Mouse (Mus musculus) gastrocnemius, adult 18-20 months (tissue): ENCODE data around the gene Prdx6b. TPM values are rescaled to one million over a fixed set of nuclear protein-coding genes. Genes with fewer than 3 reads are reported as not detected.

ENCODE experiments used
- DNase-seq: peaks from one replicate; pipeline ENCODE4 v3.0.0; 2021; ENCODE audit warnings: low spot score
- long read RNA-seq, 2 experiments: library from polyadenylated mRNA; stranded (forward); transcript quantifications; one replicate each; pipeline ENCODE4 v2.0.0; 2021
- total RNA-seq, 2 experiments: library from RNA; stranded (reverse); gene quantifications; 2 replicates each; pipeline ENCODE4 v1.2.3; 2021

Gene Prdx6b
- not detected for total RNA-seq
- long read RNA-seq, experiment 1, result 0 reads
- long read RNA-seq, experiment 2, result 0 reads

DNA sequence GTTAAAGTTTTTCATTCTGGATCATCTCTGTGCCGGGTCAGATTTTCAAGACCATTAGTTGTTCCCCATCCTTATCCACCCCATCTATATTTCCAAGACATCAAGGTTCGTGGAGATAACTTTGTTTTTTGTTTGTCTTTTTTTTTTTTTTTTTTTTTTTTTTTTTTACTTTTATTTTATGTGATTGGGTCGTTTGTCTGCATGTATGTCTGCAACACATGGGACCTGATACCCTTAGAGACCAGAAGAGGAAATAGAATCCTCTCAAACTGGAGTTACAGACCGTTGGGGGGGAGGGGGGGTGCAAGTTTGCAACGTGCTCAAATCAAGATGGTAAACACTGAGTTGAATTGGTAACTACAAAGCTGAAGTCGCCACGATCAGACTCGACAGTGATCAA is at the start of gene Prdx6b:
TSS of gene Prdx6b (plus strand) at position 301 of the 400 bp plus-strand sequence.
- no peak for DNase-seq

DNA sequence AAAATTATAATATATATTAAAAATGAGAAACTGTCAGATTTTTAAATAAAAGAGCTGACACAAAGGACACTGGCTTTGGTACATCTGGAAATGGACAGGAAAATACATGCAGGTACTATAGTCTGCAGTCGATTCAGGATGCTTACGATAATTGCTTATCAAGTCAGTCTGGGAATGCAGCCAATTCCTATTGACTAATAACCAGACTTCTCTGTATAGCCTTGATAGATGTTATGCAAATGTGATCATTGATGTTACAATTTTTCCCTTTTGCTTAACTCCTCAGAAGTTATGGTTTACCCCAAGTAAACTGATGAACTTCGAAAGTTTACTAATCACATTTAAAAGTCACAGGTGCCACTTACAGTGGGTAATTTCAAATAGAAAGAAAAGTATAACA is 44.8 kb upstream of the Prdx6b start:
- no peak for DNase-seq

DNA sequence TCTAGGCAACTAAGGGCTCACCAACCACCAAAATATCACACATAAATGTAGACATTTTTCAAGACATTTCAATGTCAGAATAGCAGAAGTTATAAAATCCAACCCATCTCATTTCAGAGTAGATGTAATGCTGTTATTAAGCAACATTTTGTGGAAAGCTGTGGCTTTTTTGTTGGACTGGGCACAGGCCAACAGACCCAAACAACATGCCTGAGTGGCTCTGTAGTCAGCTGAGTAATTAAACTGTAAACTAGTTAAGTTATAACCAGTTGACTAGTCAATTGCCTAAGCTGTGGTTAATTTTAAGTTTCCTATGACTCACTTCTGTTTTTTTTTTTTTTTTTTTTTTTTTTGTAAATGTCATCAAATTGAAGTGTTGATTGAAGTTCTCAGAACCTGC is 44.4 kb upstream of the Prdx6b start:
- no peak for DNase-seq

DNA sequence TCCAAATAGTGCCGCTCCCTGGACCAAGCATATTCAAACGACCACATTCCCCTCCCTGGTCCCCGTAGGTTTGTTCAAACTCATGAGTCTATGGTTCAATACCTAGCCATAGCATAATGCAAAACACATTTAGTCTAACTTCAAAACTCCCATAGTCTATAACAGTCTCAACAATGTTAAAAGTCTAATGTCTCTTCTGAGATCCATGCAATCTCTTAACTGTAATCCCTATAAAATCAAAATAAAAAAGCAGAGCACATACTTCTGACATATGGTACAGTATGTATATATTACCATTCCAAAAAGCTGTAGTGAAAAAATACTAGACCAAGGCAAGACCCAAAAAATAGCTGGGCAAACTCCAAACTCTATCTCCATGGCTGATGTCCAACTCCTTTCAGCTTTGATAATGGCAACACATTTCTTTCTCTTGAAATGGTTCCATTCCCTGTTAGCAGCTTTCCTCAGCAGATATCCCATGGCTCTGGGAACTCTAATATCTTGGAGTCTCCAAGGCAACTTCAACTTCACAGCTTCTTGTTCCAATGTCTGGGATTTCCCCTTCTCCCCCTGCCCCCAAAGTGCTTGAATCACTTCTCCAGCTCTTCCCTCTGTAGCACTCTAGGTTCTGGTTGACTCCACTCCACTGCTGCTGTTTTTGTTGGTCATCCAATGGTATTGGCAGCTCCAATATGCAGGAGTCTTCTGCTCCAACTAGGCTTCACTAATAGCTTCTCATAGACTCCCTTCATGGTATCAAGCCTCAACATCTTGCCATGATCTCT is 32.2 kb upstream of the Prdx6b start:
- DNase-seq, result no peak

DNA sequence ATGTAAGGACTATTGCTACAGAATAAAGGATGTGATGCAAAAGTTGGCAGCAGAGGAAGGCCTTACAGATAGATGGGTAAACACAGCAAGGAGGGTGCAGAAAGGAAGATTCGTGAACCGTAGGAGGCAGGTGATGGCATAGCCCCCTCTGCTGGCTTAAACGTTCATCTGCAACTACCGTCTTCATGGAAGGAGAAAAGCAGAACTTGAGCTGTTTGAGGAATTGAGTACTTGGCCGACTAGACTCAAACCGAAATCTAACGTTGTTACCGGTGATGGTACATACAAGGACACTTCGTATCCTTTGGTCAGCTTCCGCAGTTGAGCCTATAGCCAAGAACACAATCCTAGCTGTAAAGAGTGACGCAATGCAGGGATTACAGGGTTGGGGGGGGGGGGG is 25.4 kb upstream of the Prdx6b start:
- DNase-seq, result peak; percentile 42

DNA sequence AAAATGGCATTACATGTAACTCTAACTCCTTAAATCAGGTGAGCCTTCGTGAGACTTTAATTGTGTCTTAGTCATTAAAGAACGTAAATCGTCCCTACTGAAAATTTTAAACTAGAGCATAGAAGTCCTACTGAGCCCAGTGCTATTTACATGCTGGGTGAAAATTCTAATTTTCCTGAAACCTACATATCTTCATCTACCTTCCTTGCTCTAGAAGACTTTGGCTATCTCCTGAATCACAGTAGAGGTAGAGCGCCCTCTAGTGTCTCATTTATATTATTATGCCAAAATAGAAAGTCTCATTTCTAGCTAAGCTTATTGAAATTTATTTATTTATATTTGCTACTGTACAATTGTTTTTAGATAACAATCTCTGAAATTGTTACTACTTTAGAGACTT is 24.2 kb upstream of the Prdx6b start:
- no peak for DNase-seq

DNA sequence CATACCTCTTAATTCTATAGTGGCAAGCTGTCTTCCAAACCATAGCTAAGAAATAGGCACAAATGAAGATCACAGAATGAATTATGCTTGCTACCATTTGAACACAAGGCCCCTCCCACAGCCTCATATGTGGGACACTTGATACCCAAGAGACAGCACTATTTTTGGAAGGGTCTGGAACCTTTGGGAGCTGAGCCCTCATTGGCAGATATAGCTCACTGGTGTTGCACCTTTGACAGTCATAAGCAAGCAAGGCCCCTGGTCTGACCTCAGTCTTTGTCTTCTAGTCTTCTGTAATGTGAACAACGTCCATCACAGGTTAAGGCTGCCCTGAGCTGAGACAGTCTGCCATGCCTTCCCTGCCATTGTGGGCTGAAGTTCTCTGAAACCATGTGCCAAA is 20.8 kb upstream of the Prdx6b start:
- peak; percentile 8 for DNase-seq

DNA sequence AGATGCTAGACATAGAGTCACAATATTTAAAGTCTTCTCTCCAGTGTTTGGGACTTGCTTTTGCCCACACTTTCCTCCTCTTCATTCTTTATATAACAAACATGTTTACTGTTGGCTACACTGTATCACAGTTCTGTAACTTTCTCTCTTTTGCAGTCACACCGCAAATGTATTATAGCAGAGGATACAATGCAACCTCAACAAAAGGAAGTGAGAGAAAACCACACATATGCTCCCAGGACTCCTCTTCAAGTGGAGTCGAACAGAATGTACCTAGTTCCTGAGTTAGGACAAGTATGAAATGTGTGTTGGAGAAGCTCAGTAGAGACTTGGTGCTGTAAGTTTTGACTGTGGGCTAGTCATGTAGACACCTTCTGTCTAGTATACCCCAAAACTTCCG is 19.2 kb upstream of the Prdx6b start:
- DNase-seq, result no peak

DNA sequence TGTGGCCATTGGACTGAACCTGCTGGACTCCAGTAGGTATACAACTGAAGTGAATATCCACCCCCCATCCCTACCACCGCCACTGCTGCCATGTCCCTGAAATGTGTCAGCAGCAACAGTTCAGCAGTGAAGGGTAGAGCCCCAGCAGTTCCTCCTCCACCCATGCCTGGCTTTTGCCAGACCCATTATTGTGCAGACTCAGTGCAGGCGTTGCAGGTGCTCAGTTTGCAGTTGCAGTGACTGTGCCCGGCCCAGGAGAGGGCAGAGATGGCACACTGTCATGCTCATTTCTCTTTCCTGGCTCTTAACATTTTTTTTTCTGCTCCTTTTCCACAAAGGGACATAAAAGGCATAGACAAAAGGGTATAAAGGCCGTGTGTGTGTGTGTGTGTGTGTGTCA is 18.5 kb upstream of the Prdx6b start:
- DNase-seq, result no peak

DNA sequence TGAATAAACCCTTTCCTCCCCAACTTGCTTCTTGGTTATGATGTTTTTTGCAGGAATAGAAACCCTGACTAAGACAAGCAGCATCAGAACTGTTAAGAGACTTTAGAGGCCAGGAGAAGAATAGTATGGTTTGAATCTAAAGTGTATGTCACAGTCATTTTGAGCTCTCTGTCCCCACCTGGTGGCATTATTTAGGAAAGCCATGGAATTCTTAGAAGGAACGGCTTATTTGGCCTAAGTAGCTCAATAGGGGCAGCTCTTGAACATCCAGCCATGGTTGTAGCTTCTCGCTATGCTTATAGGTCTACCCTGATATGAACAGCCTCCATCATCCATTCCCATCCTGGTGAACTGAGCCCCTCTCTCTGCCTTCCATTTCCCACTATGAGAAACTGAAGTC is 17.1 kb upstream of the Prdx6b start:
- no peak for DNase-seq

DNA sequence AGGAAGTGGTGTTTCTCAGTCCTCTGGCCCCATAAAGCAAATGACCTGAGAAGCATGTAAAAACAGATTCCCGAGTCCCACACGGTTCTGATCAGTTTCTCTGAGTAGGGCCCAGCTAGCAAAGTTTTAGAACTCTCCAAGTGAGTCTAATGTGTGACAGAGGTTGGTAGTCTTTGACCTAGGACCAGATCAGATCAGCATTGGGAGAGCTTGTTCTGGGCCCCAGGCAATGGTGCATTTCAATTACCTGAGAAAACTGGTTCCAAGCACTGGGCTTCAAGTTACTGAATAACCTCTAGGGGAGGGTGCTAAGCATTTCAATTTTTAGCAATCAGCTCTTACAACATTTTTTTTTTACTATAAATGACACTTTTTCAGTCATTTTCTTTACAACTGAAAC is 10.1 kb upstream of the Prdx6b start:
- DNase-seq, result no peak

DNA sequence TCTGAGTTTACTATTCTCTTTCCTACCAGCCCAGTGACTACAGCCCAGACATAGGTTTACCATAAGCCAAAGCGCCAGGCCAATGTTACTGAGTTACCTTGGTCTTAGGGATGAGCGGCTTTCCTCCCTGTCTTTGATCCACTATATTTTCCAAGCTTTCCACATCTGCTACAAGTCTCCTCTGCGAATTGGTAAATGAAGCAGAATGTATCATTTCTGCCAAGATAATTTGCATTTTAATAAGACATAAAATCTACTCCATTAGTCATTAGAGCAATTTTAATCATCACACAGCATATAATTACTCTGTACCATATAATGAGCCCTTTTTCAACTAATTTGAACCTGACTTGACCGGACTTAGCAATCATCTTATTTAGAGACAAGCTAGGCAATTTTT is 5.9 kb upstream of the Prdx6b start:
- DNase-seq, result no peak

DNA sequence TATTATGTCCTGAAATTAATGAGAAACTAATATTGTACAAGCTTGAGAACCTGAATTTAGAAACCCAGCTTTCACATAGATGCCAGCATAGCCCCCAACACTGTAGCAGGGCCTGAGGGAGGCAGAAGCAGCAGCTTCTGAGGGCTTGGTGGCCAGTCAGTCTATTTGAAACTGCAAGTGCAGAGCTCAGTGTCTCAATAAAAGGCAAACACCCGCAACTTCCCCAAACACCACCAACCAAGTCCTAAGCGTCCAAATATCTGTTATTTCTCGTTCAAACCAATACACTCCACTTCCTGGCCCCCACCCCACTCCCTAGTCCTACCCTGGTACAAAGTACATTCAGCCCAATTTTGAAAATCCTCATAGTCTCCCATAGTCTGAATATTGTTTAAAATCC is 6.1 kb downstream of the Prdx6b start:
- no peak for DNase-seq

DNA sequence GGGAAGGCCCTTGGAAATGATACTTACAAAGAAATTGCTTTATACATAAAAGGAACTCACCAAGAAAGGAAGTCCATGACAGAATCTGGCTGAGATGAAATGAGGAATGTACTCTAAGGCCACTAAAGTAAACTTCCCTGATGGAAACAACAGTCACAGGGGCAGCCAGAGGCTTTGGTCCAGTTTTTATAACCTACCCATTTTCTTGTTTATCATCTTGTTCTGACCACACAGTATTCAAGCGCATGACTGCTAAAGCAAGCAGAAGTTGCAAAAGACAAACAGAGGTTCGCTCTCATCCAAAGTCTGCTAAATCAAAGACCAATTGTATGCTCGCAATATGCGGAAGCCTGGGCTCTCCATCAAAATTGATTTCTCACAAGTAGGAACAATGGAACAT is 8.5 kb downstream of the Prdx6b start:
- no peak for DNase-seq

DNA sequence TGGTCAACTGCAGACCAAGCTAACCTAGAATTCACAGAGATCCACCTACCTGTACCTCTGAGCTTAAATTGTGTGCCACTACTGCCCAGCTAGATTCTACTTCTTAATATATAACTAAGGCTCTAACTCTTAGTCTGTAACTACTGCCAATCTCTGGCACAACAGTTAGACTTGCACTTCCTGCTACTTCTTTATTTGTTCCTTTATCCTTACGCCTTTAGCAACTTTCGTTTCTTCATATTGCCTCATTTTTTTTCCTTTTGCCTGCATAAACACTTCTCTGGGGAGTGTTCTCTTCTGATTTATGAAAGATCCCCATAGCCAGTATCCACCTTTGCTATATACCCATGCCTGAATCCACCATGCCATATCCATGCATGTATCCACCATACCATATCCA is 11.7 kb downstream of the Prdx6b start:
- DNase-seq, result no peak

DNA sequence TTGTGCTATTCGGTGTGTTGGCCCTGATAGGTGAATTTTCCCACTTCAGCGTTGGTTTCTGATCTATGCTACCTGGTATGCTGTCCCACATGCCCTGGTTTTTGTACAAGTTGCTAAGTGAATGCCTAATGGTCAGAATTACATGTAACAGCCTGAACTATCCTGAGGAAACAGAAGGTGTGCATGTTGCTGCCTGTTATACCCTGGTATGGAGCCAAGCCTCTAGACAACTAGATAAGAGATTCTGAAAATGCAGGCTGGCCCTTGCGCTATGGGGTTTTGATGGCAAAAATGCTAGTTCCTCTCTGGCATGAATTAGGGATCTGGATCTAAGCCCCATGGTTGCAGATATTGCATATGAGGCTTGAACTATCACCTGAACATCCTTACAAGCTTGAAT is 15.4 kb downstream of the Prdx6b start:
- DNase-seq, result no peak

DNA sequence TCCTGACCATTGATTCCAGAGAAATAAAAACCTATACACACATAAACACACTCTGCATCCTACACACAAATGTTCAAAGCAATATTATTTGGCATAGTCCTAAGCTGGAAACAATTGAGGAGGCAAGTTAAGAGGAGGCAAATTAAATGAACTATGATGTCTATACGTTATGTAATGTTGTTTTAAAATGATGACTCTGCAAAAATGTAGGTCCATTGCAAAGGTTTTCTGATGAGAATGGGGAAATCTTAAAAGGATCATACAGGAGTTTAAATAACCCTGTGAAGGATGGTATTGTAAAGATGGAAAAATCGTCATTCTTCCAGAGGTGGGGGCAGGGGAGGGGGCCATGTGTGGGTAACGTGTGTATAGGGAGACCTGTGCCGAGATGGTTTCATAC is 17.5 kb downstream of the Prdx6b start:
- no peak for DNase-seq

DNA sequence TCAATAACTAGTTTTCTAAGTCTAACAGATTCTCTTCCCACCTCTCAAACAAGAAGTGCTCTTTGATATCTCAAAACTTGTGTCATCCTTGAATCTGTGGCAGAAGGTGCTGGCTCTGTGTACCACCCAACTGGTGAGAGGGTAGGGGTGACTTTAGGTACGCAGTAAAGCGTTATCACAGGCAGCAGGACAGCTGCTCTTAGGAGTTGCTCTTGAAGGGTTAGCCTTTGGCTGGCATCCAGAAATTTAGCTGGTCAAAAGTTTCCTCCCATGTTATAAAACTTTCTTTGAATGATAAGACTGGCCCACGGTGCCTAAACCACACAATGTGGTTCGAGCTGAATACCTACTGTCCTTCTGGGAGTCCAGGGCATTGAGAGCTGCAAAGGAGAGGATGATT is 18.5 kb downstream of the Prdx6b start:
- DNase-seq, result no peak

DNA sequence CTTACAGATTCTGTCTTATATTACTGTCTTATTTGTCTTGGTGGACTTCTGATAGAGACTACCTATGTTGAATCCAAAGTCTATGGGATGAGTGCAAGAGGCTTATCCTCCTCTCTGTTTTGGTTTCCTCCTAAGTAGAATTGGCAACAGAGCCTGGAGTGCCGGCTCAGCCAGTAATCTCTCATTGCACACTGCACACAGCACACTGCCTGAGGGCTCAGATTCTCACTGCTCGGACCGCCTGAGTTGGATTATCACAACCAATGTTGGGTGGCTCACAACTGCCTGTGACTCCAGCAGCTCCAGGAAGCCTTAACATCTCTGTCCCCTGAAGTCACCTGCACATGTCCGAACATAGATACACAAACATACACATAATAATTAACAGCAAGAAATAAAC is 19.1 kb downstream of the Prdx6b start:
- no peak for DNase-seq

DNA sequence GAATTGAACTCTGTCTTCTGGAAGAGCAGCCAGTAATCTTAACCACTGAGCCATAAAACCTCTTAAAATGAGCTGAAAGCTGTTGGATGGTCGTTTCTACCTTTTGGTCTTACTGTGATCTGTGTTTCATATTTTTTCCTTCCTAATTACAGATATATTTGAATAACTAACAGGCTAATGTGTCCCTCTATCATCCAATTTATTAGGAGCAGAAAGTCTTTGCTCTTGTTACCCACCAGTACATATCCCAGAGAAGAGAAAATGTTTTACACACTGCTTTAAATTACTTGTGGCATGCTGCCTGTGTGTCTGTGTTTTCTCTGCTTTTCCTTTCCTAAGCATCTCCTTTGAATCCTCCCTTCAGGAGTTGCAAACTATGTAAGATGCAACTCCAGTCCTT is 21.9 kb downstream of the Prdx6b start:
- no peak for DNase-seq

DNA sequence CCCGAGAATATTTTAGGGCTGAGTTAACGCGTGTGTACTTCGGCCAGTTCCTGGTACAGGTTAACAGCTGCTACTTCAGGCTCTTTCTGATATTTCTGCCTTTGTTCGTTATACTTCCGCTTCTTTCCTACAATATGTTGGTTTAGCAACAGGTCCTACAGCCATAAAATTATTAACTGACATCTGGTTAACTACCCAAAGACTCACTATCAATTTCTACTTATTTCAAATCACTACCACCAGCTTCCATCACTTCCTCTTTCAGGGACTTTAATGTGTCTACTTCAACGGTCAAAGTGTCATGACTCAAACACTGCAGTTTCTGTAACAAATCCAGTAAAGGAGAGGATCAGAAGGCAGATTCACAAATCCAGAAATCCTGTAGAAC is 22.6 kb downstream of the Prdx6b start:
- no peak for DNase-seq

DNA sequence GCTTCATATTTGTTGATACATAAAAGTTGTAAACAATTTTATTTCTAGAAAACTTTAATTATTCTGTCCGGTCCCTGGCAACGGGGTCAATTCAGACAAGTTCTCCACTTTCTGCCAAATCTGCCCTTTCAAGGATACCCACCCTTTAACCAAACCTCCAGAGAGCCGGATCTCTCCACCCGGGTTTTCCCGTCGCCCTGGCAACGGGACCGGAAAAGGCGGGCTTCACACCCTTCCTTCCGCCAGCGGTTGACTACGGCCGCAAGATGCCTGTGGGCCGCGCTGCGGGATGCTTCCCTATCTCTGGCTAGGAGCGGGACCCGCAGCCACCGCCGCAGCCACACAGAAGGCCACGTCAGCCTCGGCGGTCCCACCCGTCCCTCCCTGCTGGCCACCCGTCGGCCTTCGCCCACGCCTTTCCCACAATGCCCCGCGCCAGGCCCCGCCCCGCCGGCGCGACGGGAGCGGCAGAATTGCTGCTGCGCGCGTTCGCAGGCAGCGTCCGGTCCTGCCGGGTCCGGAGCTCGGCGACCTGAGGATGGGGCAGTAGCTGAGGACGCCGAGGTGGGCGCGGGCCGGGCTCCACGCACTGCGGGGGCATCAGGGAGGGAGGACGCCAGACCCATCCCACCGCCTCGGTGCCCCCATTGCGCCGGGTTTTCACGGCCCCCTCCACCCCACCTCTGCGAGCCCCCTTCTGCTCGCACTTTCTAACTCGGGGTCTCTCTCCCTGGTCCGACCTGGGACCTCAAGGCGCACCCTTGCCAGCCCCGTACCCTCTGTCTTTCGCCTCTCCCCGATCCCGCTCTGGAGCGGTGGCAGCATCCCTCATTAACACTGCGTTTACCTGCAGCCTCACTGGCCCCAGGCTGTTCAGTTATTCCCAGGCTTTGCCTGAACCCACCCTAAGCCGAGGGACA is 23.2 kb downstream of the Prdx6b start, which contains the start of gene Dnajc10:
TSS of gene Dnajc10 (plus strand) at position 225 of the 920 bp plus-strand sequence.
- peak; percentile 92 for DNase-seq

DNA sequence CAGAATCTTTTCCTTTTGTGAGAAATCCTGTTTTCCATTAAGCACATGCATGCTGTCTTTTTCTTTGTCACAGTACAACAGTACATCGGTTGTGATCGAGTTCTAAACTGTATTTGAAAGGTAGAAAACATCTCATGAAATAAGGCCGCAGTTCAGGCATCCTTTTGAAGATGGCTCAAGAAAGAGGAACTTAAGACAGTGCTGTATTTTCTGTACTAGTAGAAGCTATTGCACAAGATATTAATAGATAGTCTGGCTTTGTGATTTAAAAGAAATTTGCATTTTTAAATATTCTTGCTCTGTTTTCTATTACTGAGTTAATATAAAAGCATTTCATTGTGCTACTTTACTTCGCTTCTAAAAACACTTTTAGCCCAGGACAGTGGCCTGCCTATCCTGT is 30.6 kb downstream of the Prdx6b start:
- no peak for DNase-seq
